Mouse (Mus musculus) ES-Bruce4 (cell line): ENCODE results near the gene Adgre4. TPM values are rescaled to one million over a fixed set of nuclear protein-coding genes. Genes with fewer than 3 reads are reported as not detected.

ENCODE experiments used
- H3K27ac ChIP-seq: 2 replicates; pipeline ENCODE4 v1.5.1; 2012; ENCODE audit warnings: low read length, inconsistent platforms; ENCODE audit not compliant: insufficient read depth
- H3K27me3 ChIP-seq: 2 replicates; pipeline ENCODE4 v1.6.1; 2012; ENCODE audit warnings: mild to moderate bottlenecking, low read length, inconsistent platforms; ENCODE audit not compliant: control insufficient read depth, poor library complexity, insufficient read depth, severe bottlenecking
- H3K36me3 ChIP-seq: 2 replicates; pipeline ENCODE4 v1.6.1; 2012; ENCODE audit warnings: inconsistent platforms, mild to moderate bottlenecking, low read length, moderate library complexity; ENCODE audit not compliant: control insufficient read depth, poor library complexity, insufficient read depth, severe bottlenecking
- H3K4me1 ChIP-seq: one replicate; pipeline ENCODE4 v1.8.1; 2011; ENCODE audit warnings: low read length; ENCODE audit not compliant: control insufficient read depth, insufficient read depth
- H3K4me3 ChIP-seq: 2 replicates; pipeline ENCODE4 v1.5.1; 2011; ENCODE audit warnings: low read depth, mild to moderate bottlenecking, low read length
- H3K9ac ChIP-seq: 2 replicates; pipeline ENCODE4 v1.6.1; 2012; ENCODE audit warnings: low read depth, mild to moderate bottlenecking, inconsistent platforms; ENCODE audit not compliant: poor library complexity, severe bottlenecking
- H3K9me3 ChIP-seq: replicated peaks from 2 replicates; pipeline ENCODE4 v1.6.1; 2012; ENCODE audit warnings: mild to moderate bottlenecking, low read length, inconsistent platforms; ENCODE audit not compliant: control insufficient read depth, poor library complexity, insufficient read depth, severe bottlenecking
- CTCF ChIP-seq: IDR thresholded peaks from one replicate; pipeline ENCODE4 v1.8.1; 2011; ENCODE audit warnings: low read depth, low read length
- EP300 ChIP-seq: IDR thresholded peaks from 2 replicates; pipeline ENCODE4 v1.6.1; 2011; ENCODE audit warnings: low read depth, low read length; ENCODE audit not compliant: insufficient read depth
- POLR2A ChIP-seq: IDR thresholded peaks from one replicate; pipeline ENCODE4 v1.8.1; 2011; ENCODE audit warnings: low read length; ENCODE audit not compliant: insufficient read depth
- polyA plus RNA-seq: library from polyadenylated mRNA; stranded (reverse); fragments of >200 nt; gene quantifications from 2 replicates; pipeline ENCODE4 v1.2.4, GENCODE M21; 2011; ENCODE audit warnings: low read depth; ENCODE audit not compliant: missing spikeins, insufficient read depth, insufficient read length

The Adgre4 gene
- polyA plus RNA-seq, 1 experiment: not detected

- H3K36me3 ChIP-seq: no peaks in the 10 kb centered on the region
- no peak overlapping the region for H3K27ac ChIP-seq
- TF ChIP-seq POLR2A (no peak), CTCF (no peak), EP300 (no peak)
- H3K9ac ChIP-seq: no peak overlapping the region
- no peaks in the 10 kb centered on the region for H3K9me3 ChIP-seq
- H3K4me1 ChIP-seq: no peaks in the 10 kb centered on the region
- H3K4me3 ChIP-seq: no peak overlapping the region
- H3K27me3 ChIP-seq: no peaks in the 10 kb centered on the region
Observed at GRCm38 (mm10) chr17:55903087-55903486, 153.3 kb downstream of the Adgre4 start.

Other genes starting within 250 kb of the Adgre4 start
- gene Vmn2r118, start 124.8 kb upstream of the Adgre4 start, polyA plus RNA-seq: not detected in 2 replicates
- 17.8 and 21.0 TPM in 2 replicates for gene Pot1b, start 37.4 kb upstream of the Adgre4 start, polyA plus RNA-seq
- 2.5 and 3.7 TPM in 2 replicates for gene Zfp119a, start 128.9 kb downstream of the Adgre4 start, polyA plus RNA-seq
- 8.4 and 10.0 TPM in 2 replicates for gene Zfp959, start 142.1 kb downstream of the Adgre4 start, polyA plus RNA-seq
- gene Zfp119b, start 199.5 kb downstream of the Adgre4 start, polyA plus RNA-seq: 7.5 and 7.8 TPM in 2 replicates
- gene Ebi3, start 202.7 kb downstream of the Adgre4 start, polyA plus RNA-seq: not detected in 2 replicates
- gene Yju2, start 209.1 kb downstream of the Adgre4 start, polyA plus RNA-seq: 10.7 and 11.0 TPM in 2 replicates
- 2.5 and 4.3 TPM in 2 replicates for gene Shd, start 220.5 kb downstream of the Adgre4 start, polyA plus RNA-seq
- 22.0 and 46.7 TPM in 2 replicates for gene Fsd1, start 236.5 kb downstream of the Adgre4 start, polyA plus RNA-seq